Mouse (Mus musculus) limb, embryonic 15.5 days (tissue): Measurements from ENCODE around the gene Cd40. TPM values are rescaled to one million over a fixed set of nuclear protein-coding genes. Genes with fewer than 3 reads are reported as not detected.

Experiments
- ATAC-seq: fragments of 200-750 bp; cut with Nextera tagmentation; 2 replicates; pipeline ENCODE4 v1.8.0; 2017; ENCODE audit warnings: low read depth, moderate TSS enrichment; ENCODE audit not compliant: insufficient number of reproducible peaks, low FRiP score, low TSS enrichment
- H3K27ac ChIP-seq: fragments of 300-500 bp; sonication (generic); 2 replicates; pipeline ENCODE4 v1.5.1; 2015; ENCODE audit warnings: moderate library complexity, mild to moderate bottlenecking, inconsistent platforms
- H3K27me3 ChIP-seq: fragments of 300-500 bp; sonication (generic); 2 replicates; pipeline ENCODE4 v1.6.1; 2015; ENCODE audit warnings: inconsistent platforms
- H3K36me3 ChIP-seq: fragments of 300-500 bp; sonication (generic); 2 replicates; pipeline ENCODE4 v1.6.1; 2015; ENCODE audit warnings: inconsistent platforms
- H3K4me1 ChIP-seq: fragments of 300-500 bp; sonication (generic); 2 replicates; pipeline ENCODE4 v1.6.1; 2015; ENCODE audit warnings: inconsistent platforms
- H3K4me2 ChIP-seq: fragments of 300-500 bp; sonication (generic); 2 replicates; pipeline ENCODE4 v1.6.1; 2015; ENCODE audit warnings: mild to moderate bottlenecking, inconsistent platforms
- H3K4me3 ChIP-seq: fragments of 300-500 bp; sonication (generic); 2 replicates; pipeline ENCODE4 v1.5.1; 2015; ENCODE audit warnings: mild to moderate bottlenecking, inconsistent platforms
- H3K9ac ChIP-seq: fragments of 300-500 bp; sonication (generic); 2 replicates; pipeline ENCODE4 v1.6.1; 2015; ENCODE audit warnings: inconsistent platforms
- H3K9me3 ChIP-seq: fragments of 300-500 bp; sonication (generic); 2 replicates; pipeline ENCODE4 v1.6.1; 2016; ENCODE audit warnings: inconsistent platforms
- WGBS: fragments of 180-500 bp; shearing (Covaris S2); methylation state at CpG from one replicate; pipeline ENCODE4 v1.1.7; 2015; 5-methylcytosine and 5-hydroxymethylcytosine counted together
- polyA plus RNA-seq: library from polyadenylated mRNA; unstranded; fragments of >200 nt; fragmentation: Nextera tagmentation; extraction: Ambion mirVana; gene quantifications from 2 replicates; pipeline ENCODE4 v1.2.1, GENCODE M21; 2015

Gene Cd40
- polyA plus RNA-seq, 1 experiment from 2014 or later = 7.5 TPM

DNA sequence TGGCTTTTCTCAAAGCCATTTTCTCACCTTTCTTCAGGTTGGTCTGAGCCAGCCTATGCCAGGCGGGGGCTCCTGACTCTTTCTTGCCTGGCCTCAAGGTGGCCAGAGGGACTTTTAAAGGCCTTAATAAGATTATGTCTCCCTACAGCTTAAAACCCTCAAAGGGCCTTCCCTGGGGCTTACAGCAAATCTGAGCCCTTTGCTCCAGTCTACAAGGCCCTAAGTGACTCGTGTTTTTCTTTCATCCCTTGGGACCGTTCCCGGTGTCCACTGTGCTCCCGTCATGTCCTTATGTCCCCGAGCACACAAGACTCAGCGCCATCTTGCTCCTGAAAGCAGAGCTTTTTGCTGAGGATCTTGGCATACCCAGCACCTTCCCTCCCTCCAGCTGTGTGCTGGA, 25.8 kb downstream of the Cd40 start:
- Histone ChIP-seq H3K4me3 (no peak overlapping the region), H3K9ac (no peak overlapping the region), H3K4me1 (no peaks in the 10 kb centered on the region), H3K36me3 (no peaks in the 10 kb centered on the region), H3K4me2 (no peak overlapping the region), H3K27ac (no peak overlapping the region), H3K27me3 (peaks cover 53% of the 10 kb centered on the region), H3K9me3 (no peaks in the 10 kb centered on the region)
- no peak for ATAC-seq
- WGBS = 34% methylated on average over 7 of the region's 7 CpGs

DNA sequence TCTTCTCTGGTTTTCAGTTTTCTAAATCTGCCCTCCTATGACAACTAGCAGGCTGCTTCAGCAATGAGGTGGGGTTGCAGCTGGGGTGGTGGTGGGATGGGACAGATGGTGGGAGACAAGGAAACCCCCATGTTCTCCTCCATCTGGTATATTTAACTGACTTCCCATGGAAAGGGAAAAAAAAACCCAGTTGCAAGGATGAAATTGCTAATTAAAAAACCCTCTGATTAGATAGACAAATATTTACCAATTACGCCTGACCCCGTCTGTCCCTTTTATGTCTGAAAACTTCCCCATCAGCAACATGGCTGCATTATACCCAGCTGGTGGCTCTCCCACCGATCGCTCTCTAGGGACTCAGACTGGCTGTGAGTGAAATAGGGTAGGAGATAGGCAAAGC, 31.2 kb downstream of the Cd40 start:
- Histone ChIP-seq H3K4me3 (no peak overlapping the region), H3K27me3 (0 out of 2 replicates have a peak, but pooled peaks cover 5% of the 10 kb centered on the region), H3K9ac (no peak overlapping the region), H3K27ac (no peak overlapping the region), H3K36me3 (no peaks in the 10 kb centered on the region), H3K4me2 (no peak overlapping the region), H3K9me3 (no peaks in the 10 kb centered on the region), H3K4me1 (no peaks in the 10 kb centered on the region)
- ATAC-seq = no peak
- WGBS = 86% methylated on average over 4 of the region's 4 CpGs

DNA sequence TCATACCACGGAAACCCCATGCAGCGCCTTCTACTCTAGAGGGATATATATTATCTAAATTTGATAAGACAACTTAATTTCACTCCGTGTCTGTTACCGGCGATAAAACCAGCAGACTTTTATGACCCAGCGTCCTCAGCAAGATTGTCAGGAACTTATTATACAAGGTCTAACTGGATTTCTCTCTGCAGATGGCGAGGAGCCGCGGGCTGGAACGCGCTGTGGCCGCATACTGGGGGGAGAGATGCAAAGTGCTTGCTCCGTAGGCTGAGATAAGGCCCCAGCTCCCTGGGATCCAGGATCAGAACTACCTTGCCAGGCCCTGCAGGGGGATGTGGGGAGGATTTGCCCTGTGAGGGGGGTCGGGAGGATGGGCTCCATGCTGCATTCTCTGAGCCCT, 34.0 kb downstream of the Cd40 start:
- Histone ChIP-seq H3K9ac (no peak overlapping the region), H3K4me2 (no peak overlapping the region), H3K27ac (no peak overlapping the region), H3K9me3 (no peaks in the 10 kb centered on the region), H3K4me1 (no peaks in the 10 kb centered on the region), H3K36me3 (no peaks in the 10 kb centered on the region), H3K27me3 (0 out of 2 replicates have a peak, but pooled peaks cover 13% of the 10 kb centered on the region), H3K4me3 (no peak overlapping the region)
- no peak for ATAC-seq
- WGBS = 22% methylated on average over 14 of the region's 14 CpGs

DNA sequence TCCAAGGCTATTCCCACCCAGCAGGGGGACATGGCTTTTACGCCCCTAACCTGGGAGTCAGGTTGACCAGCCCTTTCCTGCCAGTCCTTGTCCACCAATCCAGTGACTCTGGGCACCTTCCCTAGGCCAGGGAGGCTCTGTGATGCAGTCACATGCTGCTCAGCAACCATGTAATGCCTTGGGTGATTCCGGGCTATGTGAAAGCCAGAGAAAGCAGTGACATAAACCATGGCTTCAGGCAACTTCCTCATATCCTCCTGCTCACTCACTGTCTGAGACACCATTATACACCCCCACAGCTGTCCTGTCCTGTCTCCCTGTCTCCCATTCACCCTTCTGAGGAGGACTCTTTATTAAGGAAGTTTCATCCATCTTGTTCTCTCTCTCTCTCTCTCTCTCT, 35.2 kb downstream of the Cd40 start, which contains the start of gene 1700025C18Rik:
Gene 1700025C18Rik, minus strand, starts transcription at position 101 of the 400 bp plus-strand sequence.
- Histone ChIP-seq H3K4me3 (no peak within 1 kb of the TSS), H3K9ac (no peak within 1 kb of the TSS), H3K27ac (no peak within 1 kb of the TSS), H3K36me3 (no peaks in the 10 kb centered on the region), H3K4me2 (no peak within 1 kb of the TSS), H3K9me3 (no peaks in the 10 kb centered on the region), H3K4me1 (no peaks in the 10 kb centered on the region), H3K27me3 (peaks cover 19% of the 10 kb centered on the region)
- 77% methylated on average over 2 of the region's 2 CpGs for WGBS
- no peak for ATAC-seq

DNA sequence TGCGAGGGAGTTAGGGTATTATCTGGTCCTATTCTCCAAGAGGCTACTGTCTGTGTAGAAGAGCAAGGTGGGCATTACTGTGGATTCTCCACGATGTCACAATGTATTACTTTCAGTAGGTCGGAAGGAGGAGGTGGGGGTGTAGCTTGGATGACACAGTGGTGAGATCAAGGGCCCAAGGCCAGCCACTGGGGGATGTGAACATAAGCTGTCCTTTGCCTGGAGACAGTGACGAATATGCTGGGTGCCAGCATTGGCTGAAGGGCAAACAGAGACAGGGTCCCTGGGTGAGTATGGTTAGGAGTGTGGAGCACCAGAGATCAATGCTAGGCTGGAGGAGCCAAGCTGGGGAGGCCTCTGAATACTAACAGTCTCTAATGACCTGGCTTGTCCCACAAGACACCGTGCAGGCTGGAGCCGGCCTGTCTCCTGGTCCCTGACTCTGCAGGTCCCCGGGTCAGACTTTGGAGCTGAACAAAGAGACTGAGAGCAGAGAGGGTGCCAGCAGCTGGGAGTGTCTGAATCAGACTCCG, 36.1 kb downstream of the Cd40 start:
- Histone ChIP-seq H3K4me3 (no peak overlapping the region), H3K4me2 (no peak overlapping the region), H3K36me3 (no peaks in the 10 kb centered on the region), H3K9ac (no peak overlapping the region), H3K9me3 (no peaks in the 10 kb centered on the region), H3K27ac (no peak overlapping the region), H3K27me3 (peaks cover 27% of the 10 kb centered on the region), H3K4me1 (0 out of 2 replicates have a peak, but pooled peaks cover 2% of the 10 kb centered on the region)
- WGBS = 70% methylated on average over 8 of the region's 8 CpGs
- no peak for ATAC-seq

DNA sequence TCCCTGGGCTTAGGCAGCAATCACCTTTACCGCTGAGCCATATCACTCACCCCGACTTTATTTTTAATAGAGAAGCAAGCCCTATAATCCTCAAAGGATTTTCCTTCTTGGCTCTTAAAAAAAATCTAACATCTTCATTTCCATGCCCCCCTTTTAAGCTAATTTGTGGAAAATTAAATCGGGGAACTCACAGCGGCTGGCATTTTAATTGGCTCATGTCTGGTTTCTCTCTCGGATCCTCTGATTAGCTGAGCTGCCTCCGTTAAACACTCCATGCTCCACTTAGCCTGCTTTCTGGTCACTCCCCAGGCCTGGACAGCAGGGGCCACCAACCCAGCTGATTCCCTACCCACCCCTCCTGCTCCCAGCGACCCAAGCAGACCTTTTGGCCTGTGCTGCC, 37.0 kb downstream of the Cd40 start:
- 0 out of 2 replicates have a peak, but pooled peaks cover 3% of the 10 kb centered on the region for H3K4me1 ChIP-seq
- 37% methylated on average over 7 of the region's 7 CpGs for WGBS
- H3K27me3 ChIP-seq = peaks cover 36% of the 10 kb centered on the region
- H3K9ac ChIP-seq = no peak overlapping the region
- H3K4me3 ChIP-seq = no peak overlapping the region
- no peak for ATAC-seq
- no peak overlapping the region for H3K27ac ChIP-seq
- no peak overlapping the region for H3K4me2 ChIP-seq
- H3K36me3 ChIP-seq = no peaks in the 10 kb centered on the region
- no peaks in the 10 kb centered on the region for H3K9me3 ChIP-seq

DNA sequence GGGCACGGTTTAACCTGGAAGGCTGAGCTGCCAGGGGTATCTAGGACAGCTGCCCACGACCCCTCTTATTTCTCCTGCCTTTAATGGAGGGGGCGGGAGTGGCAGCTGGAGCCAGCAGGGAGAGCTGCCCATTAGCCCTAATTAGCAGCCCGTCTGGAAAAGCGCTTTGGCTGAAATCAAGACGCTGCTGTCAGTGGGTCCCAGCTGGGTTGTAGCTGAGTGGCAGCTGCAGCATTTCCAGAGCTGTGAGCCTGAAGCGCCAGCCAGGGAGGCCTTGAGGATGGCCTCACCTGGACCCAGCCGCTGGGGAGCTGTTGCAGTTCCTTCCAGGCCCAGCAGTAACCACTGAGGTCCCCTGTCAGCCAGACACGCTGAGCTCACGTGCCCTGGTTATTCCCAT, 40.9 kb downstream of the Cd40 start:
- WGBS = 11% methylated on average over 10 of the region's 10 CpGs
- Histone ChIP-seq H3K27me3 (peaks cover 69% of the 10 kb centered on the region), H3K36me3 (no peaks in the 10 kb centered on the region), H3K9ac (no peak overlapping the region), H3K4me2 (no peak overlapping the region), H3K9me3 (no peaks in the 10 kb centered on the region), H3K4me3 (no peak overlapping the region), H3K27ac (no peak overlapping the region), H3K4me1 (0 out of 2 replicates have a peak, but pooled peaks cover 3% of the 10 kb centered on the region)
- no peak for ATAC-seq

DNA sequence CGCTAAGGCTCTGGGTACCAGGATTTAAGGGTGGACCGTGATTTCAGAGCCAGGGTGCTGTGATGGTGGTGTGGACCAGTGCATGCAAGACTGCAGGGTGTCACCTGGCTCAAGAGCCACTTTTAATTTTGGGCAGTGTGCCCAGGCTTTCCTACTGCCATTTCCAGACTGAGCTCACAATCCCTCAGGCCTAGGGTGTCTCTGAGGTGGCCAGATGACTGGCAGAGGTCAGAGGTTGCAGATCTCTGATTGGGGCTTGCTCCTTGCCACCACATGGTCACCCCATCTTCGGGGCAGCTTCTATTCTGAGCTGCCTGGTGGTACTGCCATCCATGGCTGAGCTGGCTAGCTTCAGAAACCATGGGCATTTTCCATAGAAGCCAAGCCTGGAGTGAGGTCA, 43.4 kb downstream of the Cd40 start:
- 75% methylated on average over 3 of the region's 3 CpGs for WGBS

DNA sequence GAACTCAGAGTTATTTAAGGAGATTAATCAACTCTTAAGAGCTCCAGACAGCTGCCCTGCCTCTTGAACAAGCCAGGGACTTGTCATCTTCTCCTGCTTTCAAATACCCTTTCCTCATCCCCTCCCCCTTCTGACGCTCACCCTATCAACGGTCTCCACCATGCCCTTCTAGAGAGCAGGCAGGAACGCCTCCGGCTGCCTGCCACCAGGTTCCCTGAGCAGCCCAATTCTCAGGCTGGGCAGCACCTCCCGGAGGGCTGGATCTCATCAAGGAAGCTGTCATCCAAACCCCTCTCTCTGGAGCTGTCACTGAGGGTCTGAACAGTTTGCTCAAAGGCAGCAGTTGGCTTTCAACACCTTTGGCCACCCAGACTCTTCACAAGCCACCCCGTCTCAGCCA, 45.3 kb downstream of the Cd40 start:
- Histone ChIP-seq H3K4me2 (no peak overlapping the region), H3K9me3 (no peaks in the 10 kb centered on the region), H3K27ac (no peak overlapping the region), H3K36me3 (no peaks in the 10 kb centered on the region), H3K9ac (no peak overlapping the region), H3K4me3 (no peak overlapping the region), H3K4me1 (0 out of 2 replicates have a peak, but pooled peaks cover 3% of the 10 kb centered on the region), H3K27me3 (peaks cover 87% of the 10 kb centered on the region)
- WGBS = 2% methylated on average over 6 of the region's 6 CpGs
- no peak for ATAC-seq

More for the DNA sequence above, 43.4 kb downstream of the Cd40 start:
- ATAC-seq = no peak
- no peak overlapping the region for H3K9ac ChIP-seq
- H3K4me1 ChIP-seq = 0 out of 2 replicates have a peak, but pooled peaks cover 3% of the 10 kb centered on the region
- no peak overlapping the region for H3K4me2 ChIP-seq
- H3K9me3 ChIP-seq = no peaks in the 10 kb centered on the region
- no peak overlapping the region for H3K27ac ChIP-seq
- no peak overlapping the region for H3K4me3 ChIP-seq
- peaks cover 81% of the 10 kb centered on the region for H3K27me3 ChIP-seq
- H3K36me3 ChIP-seq = no peaks in the 10 kb centered on the region

DNA sequence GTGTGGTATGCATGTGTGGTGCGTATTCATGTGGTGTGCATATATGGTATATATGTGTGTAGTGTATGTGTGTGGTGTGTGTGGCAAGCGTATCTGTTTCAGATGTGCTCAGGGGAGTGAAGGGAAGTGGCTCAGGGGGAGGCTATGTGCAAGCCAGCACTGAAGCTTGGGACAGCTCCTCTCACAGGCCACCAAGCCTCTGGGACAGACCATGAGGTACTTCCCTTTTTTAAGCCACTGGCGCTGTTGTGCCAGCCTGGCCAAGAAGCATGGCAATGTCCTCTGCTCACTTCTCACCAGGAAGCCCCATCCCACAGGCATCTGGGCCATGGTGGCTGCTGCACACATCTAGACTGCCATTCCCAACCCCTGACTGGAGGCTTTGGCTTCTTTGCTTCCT, 47.5 kb downstream of the Cd40 start:
- H3K4me1 ChIP-seq = no peaks in the 10 kb centered on the region
- H3K9me3 ChIP-seq = no peaks in the 10 kb centered on the region
- H3K27me3 ChIP-seq = peaks cover 84% of the 10 kb centered on the region
- ATAC-seq = no peak
- no peak overlapping the region for H3K4me3 ChIP-seq
- no peaks in the 10 kb centered on the region for H3K36me3 ChIP-seq
- no peak overlapping the region for H3K4me2 ChIP-seq
- H3K9ac ChIP-seq = no peak overlapping the region
- H3K27ac ChIP-seq = no peak overlapping the region
- 77% methylated on average over 3 of the region's 3 CpGs for WGBS

DNA sequence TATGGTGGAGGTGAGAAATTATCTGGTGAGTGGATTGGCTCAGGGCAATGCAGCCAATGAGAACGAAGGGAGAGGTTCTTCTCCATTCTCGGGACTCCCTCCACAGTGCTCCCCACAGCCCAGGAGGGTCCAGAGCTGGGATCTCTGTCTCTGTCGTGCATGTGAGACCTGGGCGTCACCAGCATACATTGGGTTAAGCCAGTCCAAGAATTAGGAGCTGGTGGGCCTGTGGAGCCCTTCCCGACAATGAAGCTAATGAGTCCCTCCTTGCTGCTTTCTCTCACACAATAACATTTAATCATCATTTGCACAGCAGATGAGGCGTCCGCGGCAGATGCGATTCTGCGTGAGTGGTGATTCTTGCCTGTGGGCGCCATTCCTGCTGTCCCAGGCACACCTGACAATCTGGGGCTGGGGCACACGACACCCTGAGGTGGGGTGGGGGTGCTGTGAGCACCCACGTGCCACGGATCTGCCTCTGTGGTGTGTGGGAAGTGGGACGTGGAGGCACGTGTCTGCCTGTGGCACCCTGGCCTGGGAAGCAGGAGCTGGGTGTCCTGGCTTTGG, 50.2 kb downstream of the Cd40 start:
- H3K9ac ChIP-seq = no peak overlapping the region
- no peak overlapping the region for H3K4me2 ChIP-seq
- 67% methylated on average over 16 of the region's 16 CpGs for WGBS
- no peaks in the 10 kb centered on the region for H3K4me1 ChIP-seq
- no peaks in the 10 kb centered on the region for H3K36me3 ChIP-seq
- ATAC-seq = no peak
- no peak overlapping the region for H3K27ac ChIP-seq
- no peaks in the 10 kb centered on the region for H3K9me3 ChIP-seq
- peaks cover 83% of the 10 kb centered on the region for H3K27me3 ChIP-seq
- no peak overlapping the region for H3K4me3 ChIP-seq

DNA sequence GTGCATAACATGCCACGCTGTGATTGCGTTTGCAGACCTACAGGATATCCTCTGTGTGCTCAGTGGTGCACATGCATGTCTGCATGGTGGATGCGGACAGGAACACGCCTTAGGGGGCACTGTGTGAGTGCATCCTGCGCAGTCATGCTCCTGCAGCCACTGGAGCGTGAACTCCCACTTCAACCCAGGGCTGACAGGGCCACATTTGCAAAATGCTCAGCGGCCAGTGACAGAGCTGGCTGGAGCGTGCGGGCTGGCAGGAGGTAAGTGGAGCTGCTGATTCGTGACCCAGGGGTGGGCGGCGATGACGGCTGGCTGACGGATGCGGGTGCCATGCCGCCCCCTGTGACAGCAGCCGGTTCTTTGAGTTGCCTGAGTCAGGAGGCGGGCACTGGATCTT, 51.2 kb downstream of the Cd40 start:
- Histone ChIP-seq H3K9me3 (no peaks in the 10 kb centered on the region), H3K4me3 (no peak overlapping the region), H3K4me1 (no peaks in the 10 kb centered on the region), H3K27me3 (peaks cover 84% of the 10 kb centered on the region), H3K4me2 (no peak overlapping the region), H3K27ac (no peak overlapping the region), H3K36me3 (no peaks in the 10 kb centered on the region), H3K9ac (no peak overlapping the region)
- 22% methylated on average over 18 of the region's 18 CpGs for WGBS
- no peak for ATAC-seq
